Mouse (Mus musculus) hematopoietic stem cell, adult 5-6 weeks (primary cell): Measurements from ENCODE around the gene Mettl7a2. TPM values are rescaled to one million over a fixed set of nuclear protein-coding genes. Genes with fewer than 3 reads are reported as not detected.
"Not testable (repeated sequence)": the region's sequence is repeated elsewhere in the genome, so short reads cannot be mapped to it uniquely, and the experiment has no call there.

Experiments used
- ATAC-seq, 2 experiments: fragments of 125-278 bp in 1 of 2; replicated peaks in 1 of 2; 2 replicates each; pipeline ENCODE4 v1.8.0; 2016 to 2017; ENCODE audit warnings: inconsistent platforms in 2 of 2, mild to moderate bottlenecking in 2 of 2, moderate number of reproducible peaks in 2 of 2, low read depth in 1 of 2, moderate TSS enrichment in 1 of 2; ENCODE audit not compliant: low FRiP score in 2 of 2, poor library complexity in 2 of 2, severe bottlenecking in 2 of 2, insufficient read depth in 1 of 2, low TSS enrichment in 1 of 2
- total RNA-seq: library from RNA; stranded (forward); fragments of 172-1452, 232-1000 nt; gene quantifications from 2 replicates; pipeline ENCODE4 v1.2.3, GENCODE M21; 2017

The Mettl7a2 gene
- not detected in 2 replicates for total RNA-seq

DNA sequence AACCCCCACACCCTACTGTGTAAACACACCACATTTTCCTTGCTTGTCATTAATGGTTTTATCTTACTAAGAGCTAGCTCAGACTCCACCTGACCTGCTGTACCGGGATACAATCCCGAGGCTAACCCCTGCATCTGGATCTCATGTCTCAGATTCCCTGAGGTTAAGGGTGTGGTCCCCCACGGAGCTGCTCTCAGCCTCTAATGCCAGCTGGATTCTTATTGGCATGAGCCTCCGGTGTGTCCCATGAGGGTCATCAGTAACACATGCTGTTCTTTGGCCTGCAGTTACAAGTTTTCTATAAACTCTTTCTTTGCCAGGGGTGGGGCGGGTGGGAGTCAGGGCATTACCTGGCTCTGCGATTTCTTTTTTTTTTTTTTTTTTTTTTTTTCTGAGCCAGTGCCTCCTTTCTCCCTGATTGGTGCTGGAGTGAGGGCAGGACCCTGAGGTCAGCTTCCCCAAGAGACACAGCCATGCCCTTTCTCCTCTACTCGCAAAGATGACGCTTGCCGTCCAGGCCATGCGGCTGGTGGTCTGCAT lies at the start of gene Mettl7a2, which contains the start of gene Methig1:
Mettl7a2 (plus strand) TSS at position 490 of the 540 bp plus-strand sequence.
Methig1 (plus strand) TSS at position 439 of the 540 bp plus-strand sequence.
- no peak for ATAC-seq

- ATAC-seq, result no peak
Measured at GRCm38 (mm10) chr15:100303428-100304018, 49.5 kb upstream of the Mettl7a2 start.

DNA sequence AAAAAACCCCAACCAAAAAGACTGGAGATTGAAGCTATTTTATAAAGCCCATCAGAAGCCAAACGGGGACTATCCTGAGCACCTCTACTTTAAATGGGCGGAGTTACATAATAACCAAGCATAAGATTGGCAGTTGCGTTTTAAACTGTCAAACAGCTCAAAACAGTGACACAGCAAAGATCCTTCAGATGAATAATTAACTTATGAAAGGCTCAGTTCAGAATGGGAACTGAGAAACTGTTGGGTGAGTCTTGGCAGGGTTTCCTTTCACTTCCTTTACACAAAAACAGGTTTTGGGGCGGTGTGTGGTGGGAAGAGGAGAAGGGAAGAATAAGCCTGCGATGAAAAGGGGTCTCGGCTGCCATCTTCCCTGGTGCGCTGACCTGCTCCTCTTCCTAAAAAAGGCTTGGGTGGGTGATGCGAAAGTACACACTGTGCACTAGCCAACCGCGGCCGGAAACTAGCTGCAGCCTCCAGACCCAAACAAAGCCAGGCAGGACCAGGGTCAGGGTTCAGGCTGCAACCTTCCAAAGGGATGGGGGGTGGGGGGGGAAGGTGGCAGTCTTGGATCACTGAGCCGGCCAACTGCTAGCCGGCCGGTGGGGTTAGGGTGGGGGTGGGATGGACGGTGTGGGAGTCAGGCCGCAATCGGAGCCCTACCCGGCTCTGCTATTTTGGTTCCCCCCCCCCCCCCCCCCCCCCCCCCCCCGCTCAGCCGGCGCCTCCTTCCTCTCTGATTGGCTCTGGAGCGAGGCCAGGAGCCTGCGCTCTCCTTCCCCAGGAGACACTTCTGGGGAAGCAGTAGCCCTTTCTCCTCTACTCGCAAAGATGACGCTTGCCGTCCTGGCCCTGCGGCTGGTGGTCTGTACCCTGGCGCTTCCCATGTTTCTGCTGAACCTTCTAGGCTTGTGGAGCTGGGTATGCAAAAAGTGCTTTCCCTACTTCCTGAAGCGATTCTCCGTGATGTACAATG lies 48.7 kb upstream of the Mettl7a2 start, which contains the start of gene Mettl7a1:
Mettl7a1 (plus strand) TSS at position 122 of the 973 bp plus-strand sequence.
- ATAC-seq, result peak; percentile 70 to 79

GRCm38 (mm10) chr15:100306201-100306600 lies 46.8 kb upstream of the Mettl7a2 start:
- no peak for ATAC-seq

DNA sequence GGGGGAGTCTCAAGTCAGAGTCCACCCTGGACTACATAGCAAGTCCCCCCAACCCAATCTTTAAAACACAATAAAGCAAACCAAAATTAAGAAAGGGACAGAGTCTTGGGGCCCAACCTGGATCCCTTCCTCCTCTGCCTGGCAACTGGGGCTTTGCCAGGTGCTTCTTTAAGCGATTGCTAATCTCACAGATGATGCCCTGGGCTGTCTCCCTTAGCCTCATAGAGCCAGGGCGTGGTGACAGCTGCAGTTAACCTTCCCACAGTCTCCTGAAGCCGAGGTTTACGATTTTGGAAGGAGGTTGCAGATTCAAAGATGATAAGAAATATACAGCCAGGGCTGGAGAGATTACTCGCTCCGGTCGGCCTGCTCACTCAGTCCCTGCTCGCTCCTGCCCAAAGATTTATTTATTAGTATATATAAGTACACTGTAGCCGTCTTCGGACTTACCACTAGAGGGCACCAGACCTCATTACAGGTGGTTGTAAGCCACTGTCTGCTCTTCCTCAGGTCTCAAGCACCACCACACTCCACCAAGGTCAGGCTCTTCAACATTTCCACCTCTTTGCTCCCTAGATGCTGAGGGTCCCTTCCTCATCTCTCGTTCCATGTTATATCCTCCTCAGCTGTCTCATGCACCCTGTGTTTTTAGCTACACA lies 45.4 kb upstream of the Mettl7a2 start:
- peak; percentile 23 to 36; a peak in 2 of 4 replicates for ATAC-seq

DNA sequence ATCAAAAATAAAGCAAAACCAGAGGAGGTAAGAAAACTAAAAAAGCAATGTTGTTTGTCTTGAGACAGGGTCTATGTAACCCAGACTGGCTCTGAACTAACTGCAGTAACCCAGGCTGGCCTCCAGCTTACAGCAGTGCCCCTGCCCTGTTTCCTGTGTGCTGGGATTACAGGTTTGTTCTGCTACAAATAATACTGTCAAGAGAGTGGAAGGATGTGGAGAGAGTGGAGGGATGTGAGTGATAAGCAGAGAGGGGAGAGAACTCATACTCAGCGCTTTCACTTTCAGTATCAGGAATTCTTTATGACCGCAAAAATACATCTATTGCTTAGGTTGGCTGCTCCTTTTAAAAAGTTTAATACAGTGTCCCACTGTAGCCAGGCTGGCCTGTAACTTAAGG lies 40.7 kb upstream of the Mettl7a2 start:
- ATAC-seq, result peak; percentile 87 to 89

- ATAC-seq, result no peak
Measured at GRCm38 (mm10) chr15:100314448-100315145, 38.4 kb upstream of the Mettl7a2 start.

GRCm38 (mm10) chr15:100318014-100318671 lies 34.9 kb upstream of the Mettl7a2 start:
- ATAC-seq, result peak in 1 of 2 experiments; percentile 52; a peak in 2 of 4 replicates

DNA sequence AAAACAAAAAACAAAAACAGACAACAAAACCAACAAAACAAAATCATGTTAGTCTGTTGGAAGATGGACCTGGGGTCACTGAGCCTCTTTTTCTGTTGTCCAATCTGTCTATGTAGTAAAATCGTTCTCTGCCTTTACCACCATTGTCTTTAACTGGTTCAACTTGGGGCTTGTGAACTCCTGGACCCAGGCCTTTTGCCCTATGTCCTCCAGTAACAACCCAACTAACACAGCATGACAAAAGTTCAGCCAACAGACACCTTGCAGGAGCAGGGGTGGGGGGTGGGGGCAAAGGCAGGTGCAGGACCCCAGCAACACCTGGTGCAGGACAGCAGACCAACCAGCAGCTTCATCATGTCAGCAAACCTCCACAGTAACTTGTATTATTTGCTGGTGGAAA lies 33.1 kb upstream of the Mettl7a2 start:
- no peak for ATAC-seq

GRCm38 (mm10) chr15:100320295-100320905 lies 32.6 kb upstream of the Mettl7a2 start:
- no peak for ATAC-seq

DNA sequence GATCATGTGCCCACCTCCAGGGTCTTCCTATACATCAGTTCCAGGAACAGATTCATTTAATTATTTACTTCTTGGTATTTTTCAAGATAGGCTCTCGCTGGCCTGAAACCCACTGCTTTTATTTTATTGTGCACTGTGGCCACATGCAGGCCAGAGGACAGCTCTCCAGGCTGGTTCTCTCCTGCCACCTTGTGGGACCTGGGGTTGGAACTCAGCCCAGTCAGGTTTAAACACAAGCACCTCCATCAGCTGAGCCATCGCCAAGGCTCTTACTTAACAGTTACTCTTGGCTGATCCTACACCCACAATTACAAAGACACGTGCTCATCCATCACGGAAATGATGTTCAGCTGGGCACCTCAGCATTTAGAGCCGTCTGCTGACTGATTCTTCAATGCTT lies 31.9 kb upstream of the Mettl7a2 start:
- ATAC-seq, result peak; percentile 52 to 75; a peak in 1 of 4 replicates

- ATAC-seq, result peak in 1 of 2 experiments; percentile 58; a peak in 2 of 4 replicates
Measured at GRCm38 (mm10) chr15:100324021-100324591, 28.9 kb upstream of the Mettl7a2 start.

GRCm38 (mm10) chr15:100325235-100325634 lies 27.8 kb upstream of the Mettl7a2 start:
- no peak for ATAC-seq

DNA sequence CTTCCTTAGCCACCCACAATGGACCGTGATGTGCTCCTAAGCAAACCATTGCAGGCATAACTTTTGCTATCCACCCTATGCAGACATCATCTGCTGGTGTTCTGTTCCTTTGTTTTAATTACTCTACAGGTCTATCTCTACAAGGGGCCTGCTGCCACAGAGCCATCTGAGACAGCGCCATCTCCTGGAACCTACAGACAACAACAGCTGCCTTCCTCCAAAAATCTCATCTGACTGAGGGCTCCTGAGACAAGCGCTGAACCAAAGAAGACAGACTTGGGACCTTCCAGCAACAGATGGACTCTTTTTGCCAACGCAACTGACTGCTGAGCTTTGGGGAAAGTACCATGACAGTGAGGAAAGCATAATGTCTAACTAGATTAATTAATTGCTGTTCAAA lies 24.9 kb upstream of the Mettl7a2 start:
- not testable (repeated sequence) for ATAC-seq

DNA sequence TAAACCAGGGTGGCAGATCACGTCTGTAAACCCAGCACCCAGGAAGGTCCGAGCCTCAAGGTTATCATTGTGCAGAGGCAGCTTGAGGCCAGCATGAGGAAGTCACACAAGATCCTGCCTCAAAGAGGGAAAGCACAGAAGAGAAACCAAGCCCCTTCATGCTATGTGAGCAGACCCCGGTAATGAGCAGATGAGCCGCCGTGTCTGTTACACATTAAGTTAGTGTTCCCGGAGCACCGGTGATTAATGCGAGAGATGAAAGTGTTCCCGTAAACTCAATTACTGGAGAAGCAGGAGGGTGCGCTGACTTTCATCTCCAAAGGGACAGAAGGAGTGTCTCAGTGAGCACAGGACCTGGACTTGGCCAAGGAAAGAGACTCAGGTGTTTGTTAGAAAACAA lies 23.7 kb upstream of the Mettl7a2 start:
- ATAC-seq, result not testable (repeated sequence)

DNA sequence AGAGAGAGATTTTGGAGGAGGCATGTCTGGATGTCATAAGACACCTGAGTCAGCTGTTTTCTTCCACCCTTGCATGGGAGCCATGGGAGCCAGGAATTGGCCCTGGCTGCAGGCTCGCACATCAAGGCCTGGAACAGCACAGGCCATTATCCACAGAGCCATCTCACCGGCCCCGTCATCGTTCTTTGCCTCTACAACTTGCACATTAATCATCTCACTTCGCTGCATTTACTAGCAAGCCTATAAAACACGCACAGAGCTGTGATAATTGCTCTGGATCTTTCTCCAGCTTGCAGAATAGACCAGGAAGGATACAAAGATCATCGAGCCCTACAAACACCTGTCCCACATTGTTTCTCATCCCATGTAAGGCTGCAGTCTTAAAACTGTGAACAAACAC lies 22.3 kb upstream of the Mettl7a2 start:
- ATAC-seq, result no peak
